Mouse (Mus musculus) neural tube, embryonic 14.5 days (tissue): ENCODE measurements around the gene Gm3854. TPM values are rescaled to one million over a fixed set of nuclear protein-coding genes. Genes with fewer than 3 reads are reported as not detected.

Experiments
- polyA plus RNA-seq: library from polyadenylated mRNA; unstranded; fragments of >200 nt; fragmentation: Nextera tagmentation; extraction: Ambion mirVana; gene quantifications from 2 replicates; pipeline ENCODE4 v1.2.1, GENCODE M21; 2014

The Gm3854 gene
- polyA plus RNA-seq, 1 experiment from 2014 or later: 9.4 TPM

Other genes with a start within 250 kb of the Gm3854 start
- 13.7 and 15.4 TPM in 2 replicates for gene Zfp787, start 187.8 kb upstream of the Gm3854 start, polyA plus RNA-seq
- gene Zfp444, start 171.5 kb upstream of the Gm3854 start, polyA plus RNA-seq: 78.5 and 79.4 TPM in 2 replicates
- gene Galp, start 146.7 kb upstream of the Gm3854 start, polyA plus RNA-seq: not detected in 2 replicates
- gene Zscan5b, start 121.5 kb upstream of the Gm3854 start, polyA plus RNA-seq: not detected in 2 replicates
- gene Epp13, start 91.0 kb upstream of the Gm3854 start, polyA plus RNA-seq: not detected in 2 replicates
- gene Zfp667, start 57.2 kb upstream of the Gm3854 start, polyA plus RNA-seq: 18.1 and 19.8 TPM in 2 replicates
- 15.6 and 17.0 TPM in 2 replicates for gene Zfp583, start 12.5 kb upstream of the Gm3854 start, polyA plus RNA-seq
- gene Zfp78, start 19.5 kb downstream of the Gm3854 start, polyA plus RNA-seq: 5.0 and 6.1 TPM in 2 replicates
- gene Zfp28, start 39.5 kb downstream of the Gm3854 start, polyA plus RNA-seq: 17.8 and 19.7 TPM in 2 replicates
- gene Smim17, start 55.0 kb downstream of the Gm3854 start, polyA plus RNA-seq: 6.7 and 9.4 TPM in 2 replicates
- gene Gm20715, start 66.5 kb downstream of the Gm3854 start, polyA plus RNA-seq: 0.12 TPM in 1 of 2 replicates, not detected in the other
- gene Olfr1344, start 94.9 kb downstream of the Gm3854 start, polyA plus RNA-seq: 0.46 and 0.71 TPM in 2 replicates
- gene Olfr1336, start 112.4 kb downstream of the Gm3854 start, polyA plus RNA-seq: 0.03 TPM in 1 of 2 replicates, not detected in the other
- not detected in 2 replicates for gene Olfr1346, start 123.3 kb downstream of the Gm3854 start, polyA plus RNA-seq
- gene Olfr5, start 143.2 kb downstream of the Gm3854 start, polyA plus RNA-seq: not detected in 2 replicates
- not detected in 2 replicates for gene Olfr1347, start 156.0 kb downstream of the Gm3854 start, polyA plus RNA-seq
- gene Olfr1348, start 165.0 kb downstream of the Gm3854 start, polyA plus RNA-seq: not detected in 2 replicates
- not detected in 2 replicates for gene Olfr1349, start 179.2 kb downstream of the Gm3854 start, polyA plus RNA-seq
- gene Olfr1350, start 221.1 kb downstream of the Gm3854 start, polyA plus RNA-seq: not detected in 2 replicates